Mouse (Mus musculus): Measurements from ENCODE around the gene Chchd3. TPM values are rescaled to one million over a fixed set of nuclear protein-coding genes. Genes with fewer than 3 reads are reported as not detected.

Chchd3 gene
- polyA plus RNA-seq (2015; fragmentation: Nextera tagmentation; extraction: Ambion mirVana): 190 and 228 TPM in 2 replicates

- peak; percentile 100 for ATAC-seq (replicated peaks; ENCODE audit: insufficient number of reproducible peaks, insufficient read depth, low FRiP score, low read depth)
- peak within 1 kb of the TSS; percentile 91 for H3K4me3 ChIP-seq
- WGBS: under 1% methylated on average over 50 of the region's 50 CpGs
- H3K27me3 ChIP-seq: no peaks in the 10 kb centered on the region
- peaks cover 5% of the 10 kb centered on the region; the same call in 1 of the 2 replicates for H3K36me3 ChIP-seq
- peak within 1 kb of the TSS; percentile 61 for H3K4me2 ChIP-seq
- H3K9me3 ChIP-seq (replicated peaks): no peaks in the 10 kb centered on the region
- H3K9ac ChIP-seq: peak within 1 kb of the TSS; percentile 84
- peak within 1 kb of the TSS; percentile 88 for H3K27ac ChIP-seq
- H3K4me1 ChIP-seq (replicated peaks): peaks cover 24% of the 10 kb centered on the region
Observed at GRCm38 (mm10) chr6:33059735-33060576, at the start of gene Chchd3. Gene Chchd3, minus strand, starts transcription at chr6:33060260.

- no peaks in the 10 kb centered on the region for H3K9me3 ChIP-seq (replicated peaks)
- ATAC-seq (replicated peaks; ENCODE audit: insufficient number of reproducible peaks, insufficient read depth, low FRiP score, low read depth): no peak
- H3K4me3 ChIP-seq: no peak overlapping the region
- H3K27ac ChIP-seq: no peak overlapping the region
- no peak overlapping the region for H3K9ac ChIP-seq
- 78% methylated on average over 6 of the region's 6 CpGs for WGBS
- no peaks in the 10 kb centered on the region for H3K27me3 ChIP-seq
- H3K4me1 ChIP-seq (replicated peaks): no peaks in the 10 kb centered on the region
- no peaks in the 10 kb centered on the region for H3K36me3 ChIP-seq
- no peak overlapping the region for H3K4me2 ChIP-seq
Observed at GRCm38 (mm10) chr6:33104661-33105060, 44.6 kb upstream of the Chchd3 start.

- Histone ChIP-seq H3K36me3 (no peaks in the 10 kb centered on the region), H3K9me3 (replicated peaks) (no peaks in the 10 kb centered on the region), H3K27me3 (no peaks in the 10 kb centered on the region), H3K27ac (no peak overlapping the region), H3K4me3 (no peak overlapping the region), H3K4me1 (replicated peaks) (no peaks in the 10 kb centered on the region), H3K9ac (no peak overlapping the region), H3K4me2 (no peak overlapping the region)
- no peak for ATAC-seq (replicated peaks; ENCODE audit: insufficient number of reproducible peaks, insufficient read depth, low FRiP score, low read depth)
- 78% methylated on average over 4 of the region's 4 CpGs for WGBS
Observed at GRCm38 (mm10) chr6:33098903-33099302, 38.8 kb upstream of the Chchd3 start.

GRCm38 (mm10) chr6:33094671-33095233, 34.7 kb upstream of the Chchd3 start:
- Histone ChIP-seq H3K36me3 (no peaks in the 10 kb centered on the region), H3K4me1 (replicated peaks) (no peaks in the 10 kb centered on the region), H3K4me3 (no peak overlapping the region), H3K9ac (no peak overlapping the region), H3K27me3 (no peaks in the 10 kb centered on the region), H3K4me2 (no peak overlapping the region), H3K27ac (no peak overlapping the region), H3K9me3 (replicated peaks) (no peaks in the 10 kb centered on the region)
- no peak for ATAC-seq (replicated peaks; ENCODE audit: insufficient number of reproducible peaks, insufficient read depth, low FRiP score, low read depth)
- WGBS: 55% methylated on average over 8 of the region's 8 CpGs

- H3K4me1 ChIP-seq (replicated peaks): no peaks in the 10 kb centered on the region
- no peak overlapping the region for H3K9ac ChIP-seq
- H3K4me3 ChIP-seq: no peak overlapping the region
- no peaks in the 10 kb centered on the region for H3K36me3 ChIP-seq
- no peaks in the 10 kb centered on the region for H3K9me3 ChIP-seq (replicated peaks)
- no peaks in the 10 kb centered on the region for H3K27me3 ChIP-seq
- ATAC-seq (replicated peaks; ENCODE audit: insufficient number of reproducible peaks, insufficient read depth, low FRiP score, low read depth): no peak
- 70% methylated on average over 1 of the region's 1 CpGs for WGBS
- H3K4me2 ChIP-seq: no peak overlapping the region
- H3K27ac ChIP-seq: no peak overlapping the region
Observed at GRCm38 (mm10) chr6:33080186-33080585, 20.1 kb upstream of the Chchd3 start.

GRCm38 (mm10) chr6:33078260-33078936, 18.3 kb upstream of the Chchd3 start:
- Histone ChIP-seq H3K9ac (no peak overlapping the region), H3K4me1 (replicated peaks) (no peaks in the 10 kb centered on the region), H3K9me3 (replicated peaks) (no peaks in the 10 kb centered on the region), H3K27ac (no peak overlapping the region), H3K4me2 (no peak overlapping the region), H3K27me3 (no peaks in the 10 kb centered on the region), H3K4me3 (no peak overlapping the region), H3K36me3 (no peaks in the 10 kb centered on the region)
- WGBS: 70% methylated on average over 19 of the region's 19 CpGs
- ATAC-seq (replicated peaks; ENCODE audit: insufficient number of reproducible peaks, insufficient read depth, low FRiP score, low read depth): no peak

- Histone ChIP-seq H3K4me2 (no peak overlapping the region), H3K27ac (no peak overlapping the region), H3K9ac (no peak overlapping the region), H3K27me3 (no peaks in the 10 kb centered on the region), H3K4me3 (no peak overlapping the region), H3K36me3 (no peaks in the 10 kb centered on the region), H3K9me3 (replicated peaks) (no peaks in the 10 kb centered on the region), H3K4me1 (replicated peaks) (0 out of 2 replicates have a peak, but pooled peaks cover 3% of the 10 kb centered on the region)
- WGBS: 48% methylated on average over 4 of the region's 4 CpGs
- no peak for ATAC-seq (replicated peaks; ENCODE audit: insufficient number of reproducible peaks, insufficient read depth, low FRiP score, low read depth)
Observed at GRCm38 (mm10) chr6:33066462-33066861, 6.4 kb upstream of the Chchd3 start.

GRCm38 (mm10) chr6:33059276-33059675, 784 bp downstream of the Chchd3 start:
- H3K4me2 ChIP-seq: peak overlapping the region; percentile 61
- H3K9ac ChIP-seq: peak overlapping the region; percentile 84
- no peaks in the 10 kb centered on the region for H3K9me3 ChIP-seq (replicated peaks)
- H3K27ac ChIP-seq: peak overlapping the region; percentile 88
- peaks cover 12% of the 10 kb centered on the region; the same call in 1 of the 2 replicates for H3K36me3 ChIP-seq
- 24% methylated on average over 7 of the region's 7 CpGs for WGBS
- no peaks in the 10 kb centered on the region for H3K27me3 ChIP-seq
- H3K4me1 ChIP-seq (replicated peaks): peaks cover 28% of the 10 kb centered on the region
- no peak for ATAC-seq (replicated peaks; ENCODE audit: insufficient number of reproducible peaks, insufficient read depth, low FRiP score, low read depth)
- peak overlapping the region; percentile 91 for H3K4me3 ChIP-seq

- H3K4me1 ChIP-seq (replicated peaks): peaks cover 45% of the 10 kb centered on the region
- 59% methylated on average over 4 of the region's 4 CpGs for WGBS
- H3K27ac ChIP-seq: no peak overlapping the region
- no peak overlapping the region for H3K9ac ChIP-seq
- peaks cover 15% of the 10 kb centered on the region; the same call in 1 of the 2 replicates for H3K36me3 ChIP-seq
- no peak for ATAC-seq (replicated peaks; ENCODE audit: insufficient number of reproducible peaks, insufficient read depth, low FRiP score, low read depth)
- H3K9me3 ChIP-seq (replicated peaks): no peaks in the 10 kb centered on the region
- no peaks in the 10 kb centered on the region for H3K27me3 ChIP-seq
- H3K4me2 ChIP-seq: 0 out of 2 replicates have a peak overlapping the region, but pooled peaks have one; percentile 5
- H3K4me3 ChIP-seq: no peak overlapping the region
Observed at GRCm38 (mm10) chr6:33056392-33056791, 3.7 kb downstream of the Chchd3 start.

GRCm38 (mm10) chr6:33055663-33056062, 4.4 kb downstream of the Chchd3 start:
- Histone ChIP-seq H3K36me3 (peaks cover 15% of the 10 kb centered on the region; the same call in 1 of the 2 replicates), H3K4me1 (replicated peaks) (peaks cover 49% of the 10 kb centered on the region), H3K27me3 (no peaks in the 10 kb centered on the region), H3K4me2 (no peak overlapping the region), H3K4me3 (no peak overlapping the region), H3K9ac (no peak overlapping the region), H3K9me3 (replicated peaks) (no peaks in the 10 kb centered on the region), H3K27ac (no peak overlapping the region)
- WGBS: 61% methylated on average over 4 of the region's 4 CpGs
- ATAC-seq (replicated peaks; ENCODE audit: insufficient number of reproducible peaks, insufficient read depth, low FRiP score, low read depth): no peak

GRCm38 (mm10) chr6:33054946-33055345, 5.1 kb downstream of the Chchd3 start:
- Histone ChIP-seq H3K9ac (no peak overlapping the region), H3K4me1 (replicated peaks) (peaks cover 56% of the 10 kb centered on the region), H3K27me3 (no peaks in the 10 kb centered on the region), H3K36me3 (peaks cover 15% of the 10 kb centered on the region; the same call in 1 of the 2 replicates), H3K27ac (no peak overlapping the region), H3K4me3 (no peak overlapping the region), H3K4me2 (no peak overlapping the region), H3K9me3 (replicated peaks) (no peaks in the 10 kb centered on the region)
- 79% methylated on average over 4 of the region's 4 CpGs for WGBS
- no peak for ATAC-seq (replicated peaks; ENCODE audit: insufficient number of reproducible peaks, insufficient read depth, low FRiP score, low read depth)

All from heart, embryonic 15.5 days (tissue).